Mouse (Mus musculus) brain, embryonic 14.5 days (tissue): ENCODE results near the gene Cacna2d3.

Source experiments
- CTCF ChIP-seq: fragments of 200-500 bp; IDR thresholded peaks from 2 replicates; pipeline ENCODE4 v1.5.1; 2012; ENCODE audit warnings: inconsistent platforms, mild to moderate bottlenecking, moderate library complexity, borderline replicate concordance; ENCODE audit not compliant: insufficient read depth, insufficient read length; ENCODE audit errors: extremely low read depth
- POLR2A ChIP-seq: fragments of 200-500 bp; IDR thresholded peaks from 2 replicates; pipeline ENCODE4 v1.6.1; 2012; ENCODE audit warnings: mild to moderate bottlenecking, inconsistent platforms, borderline replicate concordance; ENCODE audit not compliant: poor library complexity, insufficient read depth, insufficient read length, severe bottlenecking; ENCODE audit errors: extremely low read depth

- TF ChIP-seq CTCF: no peak
- TF ChIP-seq POLR2A: no peak
Observed at GRCm38 (mm10) chr14:29449203-29449602, 272.5 kb downstream of the Cacna2d3 start.
